Mouse (Mus musculus): ENCODE results near the gene Slc47a2. TPM values are rescaled to one million over a fixed set of nuclear protein-coding genes. Genes with fewer than 3 reads are reported as not detected.

The Slc47a2 gene
- total and polyA plus RNA-seq, 2 experiments from 2014 or later, result 0.25 to 0.60 TPM

GRCm38 (mm10) chr11:61300205-61300604 is 42.5 kb downstream of the Slc47a2 start:
- Histone ChIP-seq H3K27me3 (ENCODE audit: insufficient read depth, low read length) (no peaks in the 10 kb centered on the region), H3K4me2 (ENCODE audit: low read depth, low read length, poor library complexity, severe bottlenecking) (no peak overlapping the region), H3K9ac (replicated peaks; ENCODE audit: low read length, poor library complexity, severe bottlenecking) (no peak overlapping the region), H3K4me3 (ENCODE audit: low read depth, low read length) (no peak overlapping the region), H3K27ac (ENCODE audit: low read depth, low read length) (no peak overlapping the region), H3K4me1 (ENCODE audit: insufficient read depth, low read length) (no peaks in the 10 kb centered on the region), H3K36me3 (ENCODE audit: insufficient read depth, low read length) (no peaks in the 10 kb centered on the region), H3K9me3 (ENCODE audit: low read length) (no peaks in the 10 kb centered on the region)
- 61% methylated on average over 3 of the region's 3 CpGs for WGBS
- TF ChIP-seq CTCF (IDR thresholded peaks at IDR 0.05), result no peak
- ATAC-seq (ENCODE audit: low FRiP score) (no peak), DNase-seq (ENCODE audit: low spot score) (no peak)

GRCm38 (mm10) chr11:61297901-61298300 is 44.8 kb downstream of the Slc47a2 start:
- Histone ChIP-seq H3K36me3 (ENCODE audit: insufficient read depth, low read length) (no peaks in the 10 kb centered on the region), H3K9me3 (ENCODE audit: low read length) (no peaks in the 10 kb centered on the region), H3K9ac (replicated peaks; ENCODE audit: low read length, poor library complexity, severe bottlenecking) (no peak overlapping the region), H3K4me3 (ENCODE audit: low read depth, low read length) (no peak overlapping the region), H3K4me2 (ENCODE audit: low read depth, low read length, poor library complexity, severe bottlenecking) (no peak overlapping the region), H3K27ac (ENCODE audit: low read depth, low read length) (no peak overlapping the region), H3K27me3 (ENCODE audit: insufficient read depth, low read length) (no peaks in the 10 kb centered on the region), H3K4me1 (ENCODE audit: insufficient read depth, low read length) (no peaks in the 10 kb centered on the region)
- TF ChIP-seq CTCF (IDR thresholded peaks at IDR 0.05), result no peak
- DNase-seq (ENCODE audit: low spot score) (no peak), ATAC-seq (ENCODE audit: low FRiP score) (no peak)
- WGBS, result 77% methylated on average over 2 of the region's 2 CpGs

- 87% methylated on average over 2 of the region's 2 CpGs for WGBS
- H3K36me3 ChIP-seq (ENCODE audit: insufficient read depth, low read length), result no peaks in the 10 kb centered on the region
- no peak overlapping the region for H3K27ac ChIP-seq (ENCODE audit: low read depth, low read length)
- TF ChIP-seq CTCF (IDR thresholded peaks at IDR 0.05), result no peak
- H3K4me2 ChIP-seq (ENCODE audit: low read depth, low read length, poor library complexity, severe bottlenecking), result no peak overlapping the region
- H3K4me3 ChIP-seq (ENCODE audit: low read depth, low read length), result no peak overlapping the region
- H3K9ac ChIP-seq (replicated peaks; ENCODE audit: low read length, poor library complexity, severe bottlenecking), result no peak overlapping the region
- no peaks in the 10 kb centered on the region for H3K4me1 ChIP-seq (ENCODE audit: insufficient read depth, low read length)
- H3K27me3 ChIP-seq (ENCODE audit: insufficient read depth, low read length), result no peaks in the 10 kb centered on the region
- DNase-seq (ENCODE audit: low spot score) (no peak), ATAC-seq (ENCODE audit: low FRiP score) (no peak)
- H3K9me3 ChIP-seq (ENCODE audit: low read length), result no peaks in the 10 kb centered on the region
Measured at GRCm38 (mm10) chr11:61297326-61297725, 45.3 kb downstream of the Slc47a2 start.

GRCm38 (mm10) chr11:61296556-61296955 is 46.1 kb downstream of the Slc47a2 start:
- 26% methylated on average over 1 of the region's 1 CpGs for WGBS
- H3K4me2 ChIP-seq (ENCODE audit: low read depth, low read length, poor library complexity, severe bottlenecking), result no peak overlapping the region
- H3K27me3 ChIP-seq (ENCODE audit: insufficient read depth, low read length), result no peaks in the 10 kb centered on the region

GRCm38 (mm10) chr11:61295556-61295955 is 47.1 kb downstream of the Slc47a2 start:
- H3K27me3 ChIP-seq (ENCODE audit: insufficient read depth, low read length), result no peaks in the 10 kb centered on the region
- ATAC-seq (ENCODE audit: low FRiP score) (no peak), DNase-seq (ENCODE audit: low spot score) (no peak)
- no peak overlapping the region for H3K27ac ChIP-seq (ENCODE audit: low read depth, low read length)
- H3K9ac ChIP-seq (replicated peaks; ENCODE audit: low read length, poor library complexity, severe bottlenecking), result no peak overlapping the region
- no peaks in the 10 kb centered on the region for H3K4me1 ChIP-seq (ENCODE audit: insufficient read depth, low read length)
- WGBS, result 93% methylated on average over 2 of the region's 2 CpGs
- no peaks in the 10 kb centered on the region for H3K9me3 ChIP-seq (ENCODE audit: low read length)
- H3K36me3 ChIP-seq (ENCODE audit: insufficient read depth, low read length), result no peaks in the 10 kb centered on the region
- TF ChIP-seq CTCF (IDR thresholded peaks at IDR 0.05), result no peak
- H3K4me2 ChIP-seq (ENCODE audit: low read depth, low read length, poor library complexity, severe bottlenecking), result no peak overlapping the region
- H3K4me3 ChIP-seq (ENCODE audit: low read depth, low read length), result no peak overlapping the region

More at GRCm38 (mm10) chr11:61296556-61296955, 46.1 kb downstream of the Slc47a2 start:
- no peaks in the 10 kb centered on the region for H3K4me1 ChIP-seq (ENCODE audit: insufficient read depth, low read length)
- no peak overlapping the region for H3K9ac ChIP-seq (replicated peaks; ENCODE audit: low read length, poor library complexity, severe bottlenecking)
- no peak for TF ChIP-seq CTCF (IDR thresholded peaks at IDR 0.05)
- DNase-seq (ENCODE audit: low spot score) (no peak), ATAC-seq (ENCODE audit: low FRiP score) (no peak)
- H3K9me3 ChIP-seq (ENCODE audit: low read length), result no peaks in the 10 kb centered on the region
- no peak overlapping the region for H3K27ac ChIP-seq (ENCODE audit: low read depth, low read length)
- H3K36me3 ChIP-seq (ENCODE audit: insufficient read depth, low read length), result no peaks in the 10 kb centered on the region
- no peak overlapping the region for H3K4me3 ChIP-seq (ENCODE audit: low read depth, low read length)

GRCm38 (mm10) chr11:61294431-61294830 is 48.2 kb downstream of the Slc47a2 start:
- Histone ChIP-seq H3K27me3 (ENCODE audit: insufficient read depth, low read length) (no peaks in the 10 kb centered on the region), H3K4me3 (ENCODE audit: low read depth, low read length) (no peak overlapping the region), H3K4me1 (ENCODE audit: insufficient read depth, low read length) (no peaks in the 10 kb centered on the region), H3K9ac (replicated peaks; ENCODE audit: low read length, poor library complexity, severe bottlenecking) (no peak overlapping the region), H3K9me3 (ENCODE audit: low read length) (no peaks in the 10 kb centered on the region), H3K4me2 (ENCODE audit: low read depth, low read length, poor library complexity, severe bottlenecking) (no peak overlapping the region), H3K36me3 (ENCODE audit: insufficient read depth, low read length) (no peaks in the 10 kb centered on the region), H3K27ac (ENCODE audit: low read depth, low read length) (no peak overlapping the region)
- no peak for TF ChIP-seq CTCF (IDR thresholded peaks at IDR 0.05)
- DNase-seq (ENCODE audit: low spot score), result no peak
- no peak for ATAC-seq (ENCODE audit: low FRiP score)
- 79% methylated on average over 3 of the region's 3 CpGs for WGBS
